ENCODE assay signal across 8 mouse cellular contexts in the genomic region with DNA sequence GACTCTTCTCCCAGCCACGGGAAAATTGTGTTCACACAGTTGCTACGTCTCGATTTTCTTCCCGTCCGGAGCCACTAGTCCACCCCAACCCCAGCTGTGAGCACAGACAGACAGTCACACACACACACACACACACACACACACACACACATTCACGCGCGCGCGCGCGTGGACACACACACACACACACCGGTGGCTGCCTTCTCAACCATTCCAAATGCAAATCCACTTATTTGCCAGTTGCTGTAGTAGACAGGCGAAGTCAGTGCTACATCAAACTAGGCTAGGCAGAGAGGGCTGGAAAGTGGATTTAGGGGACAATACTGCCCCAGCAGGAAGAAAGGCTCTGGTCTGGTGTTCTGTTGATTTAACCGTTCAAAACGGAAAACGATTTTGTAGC.
DNase-seq lines count a peak whose midpoint lies in the region; ATAC-seq and TF ChIP-seq lines count a peak whose summit lies in the region.

No protein-coding gene starts in this region.

- peaks cover 41% of the 10 kb centered on the region for H3K4me1 ChIP-seq in embryonic facial prominence, embryonic 10.5 days
- peaks cover 14% of the 10 kb centered on the region for H3K4me1 ChIP-seq in limb, embryonic 14.5 days (ENCODE audit: control insufficient read depth, insufficient read depth, low read length)
- H3K4me1 ChIP-seq in stomach, embryonic 16.5 days (ENCODE audit: control insufficient read depth, insufficient read depth, low read length), result peaks cover 14% of the 10 kb centered on the region; the same call in 1 of the 2 replicates

- H3K4me3 ChIP-seq in left cerebral cortex, adult 2 months, result peak overlapping the region; percentile 63
- peak overlapping the region; percentile 72 for H3K4me3 ChIP-seq in embryonic facial prominence, embryonic 10.5 days
- peak overlapping the region; percentile 68 for H3K4me3 ChIP-seq in limb, embryonic 14.5 days (replicated peaks; ENCODE audit: low read length)
- H3K4me3 ChIP-seq in stomach, embryonic 16.5 days (replicated peaks; ENCODE audit: low read length), result peak overlapping the region; percentile 82

- H3K9ac ChIP-seq in limb, embryonic 14.5 days (ENCODE audit: low read depth, low read length, severe bottlenecking), result no peak overlapping the region
- H3K9ac ChIP-seq in stomach, embryonic 16.5 days (ENCODE audit: low read length), result no peak overlapping the region

- peak overlapping the region; percentile 83; the same call in 1 of the 2 replicates for H3K27ac ChIP-seq in left cerebral cortex, adult 2 months
- no peak overlapping the region for H3K27ac ChIP-seq in embryonic facial prominence, embryonic 10.5 days (replicated peaks)
- no peak overlapping the region for H3K27ac ChIP-seq in limb, embryonic 14.5 days (replicated peaks; ENCODE audit: low read depth, low read length)
- H3K27ac ChIP-seq in stomach, embryonic 16.5 days (ENCODE audit: low read length), result no peak overlapping the region

- H3K36me3 ChIP-seq in embryonic facial prominence, embryonic 10.5 days (replicated peaks), result no peaks in the 10 kb centered on the region
- H3K36me3 ChIP-seq in limb, embryonic 14.5 days (ENCODE audit: control insufficient read depth, insufficient read depth, low read length), result no peaks in the 10 kb centered on the region
- H3K36me3 ChIP-seq in stomach, embryonic 16.5 days (ENCODE audit: control insufficient read depth, insufficient read depth, low read length), result no peaks in the 10 kb centered on the region

- whole genome bisulfite sequencing in embryonic facial prominence, embryonic 10.5 days, result 4% methylated on average over 17 of the region's 17 CpGs
- 7% methylated on average over 17 of the region's 17 CpGs for WGBS in limb, embryonic 14.5 days
- WGBS in stomach, embryonic 16.5 days, result 3% methylated on average over 17 of the region's 17 CpGs

- DNase-seq in left cerebral cortex, adult 2 months (ENCODE audit: extremely low spot score in 1 of 2, low spot score in 2 of 2), result no peak
- DNase-seq in left cerebral cortex, postnatal 36 days (ENCODE audit: low spot score in 2 of 2), result no peak
- peak; percentile 39 for DNase-seq in embryonic facial prominence, embryonic 10.5 days (ENCODE audit: low spot score)
- DNase-seq in frontal cortex, postnatal 14 days (ENCODE audit: low spot score in 2 of 2), result peak; percentile 13 to 20
- DNase-seq in limb, embryonic 14.5 days (ENCODE audit: low spot score), result no peak
- DNase-seq in spleen, postnatal 4 days (ENCODE audit: low spot score in 2 of 2), result no peak
- DNase-seq in adrenal gland, adult 8-10 months, result no peak

- no peaks in the 10 kb centered on the region for H3K9me3 ChIP-seq in embryonic facial prominence, embryonic 10.5 days
- H3K9me3 ChIP-seq in limb, embryonic 14.5 days (ENCODE audit: control insufficient read depth, low read length), result no peaks in the 10 kb centered on the region
- H3K9me3 ChIP-seq in stomach, embryonic 16.5 days (replicated peaks; ENCODE audit: control insufficient read depth, low read length), result no peaks in the 10 kb centered on the region

- no peak for TF ChIP-seq POLR2A in limb, embryonic 14.5 days (IDR thresholded peaks at IDR 0.05; ENCODE audit: borderline replicate concordance, extremely low read depth, insufficient read depth, insufficient read length)

- no peak for TF ChIP-seq CTCF in left cerebral cortex, adult 2 months (IDR thresholded peaks at IDR 0.05)

- 0 out of 2 replicates have a peak, but pooled peaks have one; percentile 1 for ATAC-seq in limb, embryonic 14.5 days (ENCODE audit: low FRiP score, low read depth)
- ATAC-seq in stomach, embryonic 16.5 days (ENCODE audit: insufficient read depth, low FRiP score), result peak; percentile 3; the same call in 1 of the 2 replicates

- H3K4me2 ChIP-seq in limb, embryonic 14.5 days (replicated peaks; ENCODE audit: low read depth, low read length, severe bottlenecking), result peak overlapping the region; percentile 99
- peak overlapping the region; percentile 100 for H3K4me2 ChIP-seq in stomach, embryonic 16.5 days (ENCODE audit: low read depth, low read length)

- H3K27me3 ChIP-seq in embryonic facial prominence, embryonic 10.5 days (replicated peaks; ENCODE audit: low read depth, poor library complexity, severe bottlenecking), result peaks cover 70% of the 10 kb centered on the region
- H3K27me3 ChIP-seq in limb, embryonic 14.5 days (ENCODE audit: control insufficient read depth, insufficient read depth, low read length), result peaks cover 48% of the 10 kb centered on the region
- peaks cover 18% of the 10 kb centered on the region; the same call in 1 of the 2 replicates for H3K27me3 ChIP-seq in stomach, embryonic 16.5 days (ENCODE audit: control insufficient read depth, insufficient read depth, low read length)

- intact Hi-C loops in left cerebral cortex, adult 2 months (cut with DNase I), result loop anchor here (2.0 to 10.0 kb wide), 4 partner anchors 276 to 538 kb away; no protein-coding TSS in a partner anchor
- intact Hi-C loops in left cerebral cortex, postnatal 36 days (cut with DNase I), result loop anchor here (5.0 to 10.0 kb wide), 3 partner anchors 276 to 708 kb away; no protein-coding TSS in a partner anchor

Comparison
In these comparisons a context has a peak if more than half of its experiments do, and no peak if none do; other contexts are left out.
1. DNase-seq: peak in embryonic facial prominence, embryonic 10.5 days (single experiment) and frontal cortex, postnatal 14 days (2 of 2); none in left cerebral cortex, adult 2 months (0 of 2), left cerebral cortex, postnatal 36 days (0 of 2), limb, embryonic 14.5 days (single experiment), spleen, postnatal 4 days (0 of 2) and adrenal gland, adult 8-10 months (single experiment).
2. Peak in every context shown above with its lines, with median percentiles within 50 percentile points of each other: H3K4me3 ChIP-seq.